Mouse (Mus musculus) midbrain, postnatal 0 days (tissue): Measurements from ENCODE around the gene Hoxa11. TPM values are rescaled to one million over a fixed set of nuclear protein-coding genes. Genes with fewer than 3 reads are reported as not detected.

Source experiments
- ATAC-seq: fragments of 200-750 bp; cut with Nextera tagmentation; 2 replicates; pipeline ENCODE4 v1.8.0; 2017; ENCODE audit warnings: moderate number of reproducible peaks, mild to moderate bottlenecking, moderate TSS enrichment, moderate library complexity; ENCODE audit not compliant: low FRiP score
- DNase-seq: peaks from one replicate; pipeline ENCODE4 v3.0.0-alpha.2; 2015; ENCODE audit warnings: low spot score
- H3K27ac ChIP-seq: fragments of 300-500 bp; sonication (generic); 2 replicates; pipeline ENCODE4 v1.5.1; 2014; ENCODE audit warnings: low read depth, mild to moderate bottlenecking, low read length, mixed read lengths
- H3K27me3 ChIP-seq: fragments of 300-500 bp; sonication (generic); 2 replicates; pipeline ENCODE4 v1.6.1; 2014; ENCODE audit warnings: low read length, control low read depth, mixed read lengths; ENCODE audit not compliant: insufficient read depth
- H3K36me3 ChIP-seq: fragments of 300-500 bp; sonication (generic); 2 replicates; pipeline ENCODE4 v1.6.1; 2014; ENCODE audit warnings: low read length, control low read depth, mixed read lengths; ENCODE audit not compliant: insufficient read depth
- H3K4me1 ChIP-seq: fragments of 300-500 bp; sonication (generic); 2 replicates; pipeline ENCODE4 v1.6.1; 2014; ENCODE audit warnings: mild to moderate bottlenecking, control low read depth, antibody characterized with exemption, low read length, mixed read lengths; ENCODE audit not compliant: insufficient read depth
- H3K4me2 ChIP-seq: fragments of 300-500 bp; sonication (generic); 2 replicates; pipeline ENCODE4 v1.6.1; 2014; ENCODE audit warnings: low read depth, mild to moderate bottlenecking, low read length, mixed read lengths; ENCODE audit not compliant: poor library complexity, severe bottlenecking
- H3K4me3 ChIP-seq: fragments of 300-500 bp; sonication (generic); 2 replicates; pipeline ENCODE4 v1.5.1; 2014; ENCODE audit warnings: low read depth, mild to moderate bottlenecking, low read length, moderate library complexity
- H3K9ac ChIP-seq: fragments of 300-500 bp; sonication (generic); replicated peaks from 2 replicates; pipeline ENCODE4 v1.6.1; 2014; ENCODE audit warnings: mild to moderate bottlenecking, low read length, moderate library complexity, mixed read lengths; ENCODE audit not compliant: poor library complexity, severe bottlenecking
- H3K9me3 ChIP-seq: fragments of 300-500 bp; sonication (generic); 2 replicates; pipeline ENCODE4 v1.6.1; 2016; ENCODE audit warnings: low read length, control low read depth
- CTCF ChIP-seq: IDR thresholded peaks from 2 replicates; pipeline ENCODE4 v1.5.1; 2016; ENCODE audit warnings: antibody characterized with exemption, mild to moderate bottlenecking
- WGBS: fragments of 180-500 bp; shearing (Covaris S2); extraction: QIAGEN DNeasy Blood & Tissue Kit; methylation state at CpG from one replicate; pipeline ENCODE4 v1.1.7; 2014; 5-methylcytosine and 5-hydroxymethylcytosine counted together
- polyA plus RNA-seq: library from polyadenylated mRNA; unstranded; fragments of >200 nt; fragmentation: Nextera tagmentation; extraction: Ambion mirVana; gene quantifications from 2 replicates; pipeline ENCODE4 v1.2.1, GENCODE M21; 2015
- total RNA-seq: library from RNA; depleted of rRNA; stranded (reverse); fragments of >200 nt; gene quantifications from 2 replicates; pipeline ENCODE4 v1.2.3, GENCODE M21; 2014

Hoxa11 gene
- total and polyA plus RNA-seq, 2 experiments from 2014 or later, result not detected

- peak; percentile 69 for TF ChIP-seq CTCF
- Histone ChIP-seq H3K4me1 (no peaks in the 10 kb centered on the region), H3K4me3 (no peak within 1 kb of the TSS), H3K9me3 (no peaks in the 10 kb centered on the region), H3K36me3 (no peaks in the 10 kb centered on the region), H3K27ac (no peak within 1 kb of the TSS), H3K4me2 (no peak within 1 kb of the TSS), H3K9ac (no peak within 1 kb of the TSS), H3K27me3 (peaks cover 94% of the 10 kb centered on the region)
- no peak for ATAC-seq
- WGBS, result 1% methylated on average over 35 of the region's 35 CpGs
- DNase-seq, result peak; percentile 54
Observed at GRCm38 (mm10) chr6:52240389-52241000, 5.1 kb downstream of the Hoxa11 start, which contains the start of gene Hoxa10. Gene Hoxa10, minus strand, starts transcription at chr6:52240854.

- TF ChIP-seq CTCF, result no peak
- Histone ChIP-seq H3K4me2 (no peak overlapping the region), H3K27me3 (peaks cover 95% of the 10 kb centered on the region), H3K4me3 (no peak overlapping the region), H3K4me1 (no peaks in the 10 kb centered on the region), H3K36me3 (no peaks in the 10 kb centered on the region), H3K9ac (no peak overlapping the region), H3K9me3 (no peaks in the 10 kb centered on the region), H3K27ac (no peak overlapping the region)
- DNase-seq (no peak), ATAC-seq (no peak)
- 2% methylated on average over 30 of the region's 30 CpGs for whole genome bisulfite sequencing
Observed at GRCm38 (mm10) chr6:52239625-52240388, 5.8 kb downstream of the Hoxa11 start.

- peaks cover 97% of the 10 kb centered on the region for H3K27me3 ChIP-seq
- ATAC-seq, result no peak
- no peaks in the 10 kb centered on the region for H3K9me3 ChIP-seq
- H3K4me1 ChIP-seq, result no peaks in the 10 kb centered on the region
- WGBS, result 1% methylated on average over 7 of the region's 7 CpGs
- H3K4me3 ChIP-seq, result no peak overlapping the region
- no peak for DNase-seq
- no peak for TF ChIP-seq CTCF
- H3K36me3 ChIP-seq, result no peaks in the 10 kb centered on the region
- H3K4me2 ChIP-seq, result no peak overlapping the region
- H3K9ac ChIP-seq, result no peak overlapping the region
- H3K27ac ChIP-seq, result no peak overlapping the region
Observed at GRCm38 (mm10) chr6:52238976-52239375, 6.6 kb downstream of the Hoxa11 start.

- Histone ChIP-seq H3K9ac (no peak overlapping the region), H3K36me3 (no peaks in the 10 kb centered on the region), H3K4me1 (no peaks in the 10 kb centered on the region), H3K27ac (no peak overlapping the region), H3K27me3 (peaks cover 96% of the 10 kb centered on the region), H3K4me3 (no peak overlapping the region), H3K4me2 (no peak overlapping the region), H3K9me3 (no peaks in the 10 kb centered on the region)
- DNase-seq (no peak), ATAC-seq (no peak)
- WGBS, result 2% methylated on average over 7 of the region's 7 CpGs
- no peak for TF ChIP-seq CTCF
Observed at GRCm38 (mm10) chr6:52238155-52238545, 7.5 kb downstream of the Hoxa11 start.

- DNase-seq, result no peak
- Histone ChIP-seq H3K4me2 (no peak overlapping the region), H3K36me3 (no peaks in the 10 kb centered on the region), H3K27me3 (peaks cover 95% of the 10 kb centered on the region), H3K9ac (no peak overlapping the region), H3K9me3 (no peaks in the 10 kb centered on the region), H3K4me1 (no peaks in the 10 kb centered on the region), H3K27ac (no peak overlapping the region), H3K4me3 (no peak overlapping the region)
- no peak for TF ChIP-seq CTCF
- 9% methylated on average over 10 of the region's 10 CpGs for WGBS
- no peak for ATAC-seq
Observed at GRCm38 (mm10) chr6:52237346-52238154, 8.1 kb downstream of the Hoxa11 start.
